Mouse (Mus musculus) kidney, postnatal 25 days (tissue): ENCODE measurements around the gene Ppcdc.
A peak's percentile ranks its signal among the peaks of the same experiment; 100 is the strongest.
"Not testable (repeated sequence)": the region's sequence is repeated elsewhere in the genome, so short reads cannot be mapped to it uniquely, and the experiment has no call there.

Experiments
- DNase-seq, 2 experiments: peaks; one replicate each; pipeline ENCODE4 v3.0.0; 2021; ENCODE audit warnings: mixed read lengths in 2 of 2

The Ppcdc gene

DNA sequence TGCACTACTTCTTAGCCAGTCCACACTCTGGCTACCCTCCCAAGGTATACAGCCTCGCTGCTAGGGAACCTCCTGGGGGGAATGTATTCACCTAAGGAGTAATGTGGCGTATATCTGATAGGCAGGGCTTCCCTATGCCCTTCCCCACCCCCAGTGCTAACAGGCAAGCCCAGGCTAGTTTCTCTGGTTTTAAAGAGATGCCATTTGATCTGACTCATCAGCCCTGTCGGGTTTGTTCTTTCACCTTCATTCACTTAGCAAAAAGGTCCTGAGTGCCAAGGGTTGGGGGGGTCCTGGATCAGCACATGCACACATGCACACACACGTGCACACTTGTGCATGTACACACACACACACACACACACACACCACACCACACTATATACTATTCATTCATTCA, 12.0 kb downstream of the Ppcdc start:
- no peak for DNase-seq

DNA sequence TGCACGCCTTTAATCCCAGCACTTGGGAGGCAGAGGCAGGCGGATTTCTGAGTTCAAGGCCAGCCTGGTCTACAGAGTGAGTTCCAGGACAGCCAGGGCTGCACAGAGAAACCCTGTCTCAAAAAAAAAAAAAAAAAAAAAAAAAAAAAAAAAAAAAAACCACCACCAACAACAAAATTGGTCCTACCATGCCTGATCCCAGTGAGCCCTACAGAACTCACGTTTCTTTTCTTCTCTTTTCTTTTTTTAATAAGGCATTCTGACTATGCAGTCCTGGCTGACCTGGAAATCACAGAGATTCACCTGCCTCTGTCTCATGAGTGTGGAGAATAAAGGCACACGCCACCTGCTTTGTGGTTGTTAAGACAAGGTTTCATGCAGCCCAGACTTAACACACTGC, 12.8 kb downstream of the Ppcdc start:
- DNase-seq, result not testable (repeated sequence)

GRCm38 (mm10) chr9:57425116-57425515, 14.8 kb downstream of the Ppcdc start:
- peak; percentile 22 to 67 for DNase-seq

- DNase-seq, result no peak
These were observed 15.9 kb downstream of the Ppcdc start for GRCm38 (mm10) chr9:57424066-57424465.

DNA sequence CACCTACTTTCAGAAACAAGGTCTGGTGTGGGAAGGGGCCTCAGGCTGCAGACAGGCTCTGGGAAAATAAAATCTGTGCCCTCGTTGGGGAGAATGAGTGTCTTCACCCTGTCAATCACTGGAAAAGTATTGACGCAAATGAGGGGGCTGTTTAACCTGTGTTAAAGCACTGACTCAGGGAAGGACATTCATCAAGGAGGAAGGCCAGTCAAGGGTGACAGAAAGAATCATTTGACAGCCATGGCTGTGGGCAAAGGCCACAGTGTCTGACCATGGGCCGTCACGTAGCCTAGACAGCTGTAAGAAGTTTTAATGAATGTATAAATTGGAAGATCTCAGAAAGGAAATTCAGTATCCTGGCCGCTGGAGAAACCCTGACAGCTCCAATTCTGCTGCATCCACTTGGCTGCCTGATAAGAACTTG, 18.2 kb downstream of the Ppcdc start:
- no peak for DNase-seq

DNA sequence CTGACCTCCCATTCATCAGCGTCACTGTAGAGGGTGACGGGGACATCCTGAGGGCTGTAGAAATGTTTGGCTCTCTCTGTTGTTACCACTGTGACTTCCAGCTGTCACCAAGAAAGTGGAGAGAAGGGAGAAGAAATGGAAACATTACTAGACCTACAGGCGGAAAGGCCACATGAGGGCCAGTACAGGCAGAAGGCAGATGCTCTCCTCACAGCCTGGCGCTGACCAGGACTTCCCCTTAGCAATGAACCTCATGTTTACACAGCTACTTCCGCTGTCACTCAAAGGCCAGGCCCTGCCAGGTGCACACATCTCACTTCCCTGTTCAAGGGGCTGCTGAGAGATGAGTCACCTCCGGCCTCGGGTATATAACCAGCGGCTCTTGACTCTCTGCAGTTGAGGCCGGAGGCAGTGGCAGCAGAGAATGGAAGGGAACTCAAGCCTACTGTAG, 18.8 kb downstream of the Ppcdc start:
- peak; percentile 67 to 89 for DNase-seq

GRCm38 (mm10) chr9:57420321-57421120, 19.4 kb downstream of the Ppcdc start:
- peak; percentile 88 to 93 for DNase-seq

DNA sequence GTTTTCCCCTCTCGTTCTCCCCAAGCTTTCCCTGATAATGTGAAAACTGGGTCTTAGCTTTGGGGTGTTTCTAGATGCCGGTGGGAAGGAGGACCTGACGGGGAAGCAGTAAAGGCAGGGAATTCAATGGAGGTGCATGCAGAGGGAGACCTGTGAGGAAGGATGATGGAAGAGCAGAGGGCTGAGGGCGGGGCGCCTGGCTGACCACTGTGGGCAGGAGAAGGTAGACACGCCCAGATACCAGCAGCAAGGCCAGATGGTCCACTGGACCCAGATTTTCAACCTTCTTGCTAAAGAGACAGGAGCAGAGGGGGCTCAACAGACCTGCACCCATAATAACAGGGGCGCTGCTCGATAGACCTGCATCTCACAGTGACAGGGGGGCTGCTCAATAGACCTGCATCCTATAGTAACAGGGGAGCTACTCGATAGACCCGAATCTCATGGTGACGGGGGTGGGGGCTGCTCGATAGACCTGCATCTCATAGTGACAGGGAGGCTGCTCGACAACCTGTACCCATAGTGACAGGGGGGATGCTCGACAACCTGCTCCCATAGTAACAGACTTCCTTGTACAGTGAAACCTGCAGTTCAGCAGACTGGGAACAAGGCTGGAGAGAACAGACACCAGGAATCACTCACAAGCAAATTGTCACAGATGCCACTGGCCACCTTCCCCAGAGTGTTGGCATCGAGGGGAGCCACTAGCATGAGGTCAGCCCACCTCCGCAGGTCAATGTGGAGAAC, 20.2 kb downstream of the Ppcdc start:
- DNase-seq, result no peak

- DNase-seq, result no peak
These were observed 22.6 kb downstream of the Ppcdc start for GRCm38 (mm10) chr9:57417341-57417740.

- no peak for DNase-seq
These were observed 32.6 kb downstream of the Ppcdc start for GRCm38 (mm10) chr9:57407120-57407905.

GRCm38 (mm10) chr9:57406395-57406794, 33.5 kb downstream of the Ppcdc start:
- DNase-seq, result no peak

DNA sequence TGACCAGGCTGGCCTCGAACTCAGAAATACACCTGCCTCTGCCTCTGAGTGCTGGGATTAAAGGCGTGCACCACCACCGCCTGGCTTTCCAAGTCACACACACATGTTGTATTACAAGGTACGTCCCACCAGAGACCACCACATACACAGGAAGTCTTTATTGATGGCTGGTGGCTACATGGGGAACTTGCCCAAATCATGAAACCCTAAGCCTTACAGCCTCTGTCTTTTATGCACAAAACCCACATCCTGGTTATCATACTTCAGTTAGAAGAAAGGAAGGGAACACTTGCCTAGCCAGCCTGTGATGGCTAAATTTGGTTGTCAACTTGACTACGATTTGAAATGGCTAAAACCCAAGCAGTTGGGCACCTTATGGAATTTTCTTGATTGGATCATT, 35.9 kb downstream of the Ppcdc start:
- DNase-seq, result no peak

DNA sequence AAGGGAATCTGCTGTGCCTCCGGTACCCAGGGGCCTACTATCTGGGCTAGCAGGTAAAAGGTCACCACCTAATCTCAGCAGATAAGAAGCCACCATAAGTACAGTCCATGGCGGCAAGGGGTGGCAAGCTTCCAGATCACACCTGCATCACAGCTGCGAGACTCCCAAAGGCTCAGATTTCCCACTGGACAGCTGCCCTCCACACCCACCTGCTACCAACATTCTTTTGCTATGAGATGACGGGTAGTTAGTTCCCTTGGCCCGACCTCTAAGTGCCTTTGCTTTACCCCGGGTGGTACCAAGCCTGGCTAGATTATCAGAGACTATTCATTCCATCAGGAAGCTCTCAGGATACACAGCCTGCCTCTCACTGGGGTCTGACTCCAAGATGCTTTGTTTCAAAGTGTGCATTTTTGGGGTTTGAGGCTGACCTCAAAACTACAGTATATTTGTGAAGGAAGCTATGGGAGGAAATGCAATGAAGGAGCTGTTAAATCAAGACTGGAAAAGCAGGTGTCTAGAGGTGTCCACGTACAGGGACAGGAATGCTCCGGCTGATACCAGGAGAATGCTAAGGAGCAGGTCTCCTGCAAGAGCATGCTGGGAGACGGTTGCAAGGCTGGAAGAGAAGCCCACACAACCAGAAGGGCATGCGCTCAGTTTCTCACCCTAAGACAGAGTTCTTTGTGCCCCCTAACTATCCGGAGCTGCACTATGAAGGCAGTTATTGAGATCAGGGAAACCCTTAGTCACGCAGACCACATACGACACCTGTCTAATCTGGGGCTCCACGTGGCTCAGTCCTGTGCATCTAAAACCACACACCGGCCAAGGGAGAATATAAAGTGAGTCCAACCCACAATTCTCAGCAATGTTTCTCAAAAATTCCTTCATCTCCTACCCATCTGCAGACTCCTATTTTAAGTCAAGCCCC, 37.3 kb downstream of the Ppcdc start:
- no peak for DNase-seq

GRCm38 (mm10) chr9:57398773-57399172, 41.2 kb downstream of the Ppcdc start:
- DNase-seq, result no peak

DNA sequence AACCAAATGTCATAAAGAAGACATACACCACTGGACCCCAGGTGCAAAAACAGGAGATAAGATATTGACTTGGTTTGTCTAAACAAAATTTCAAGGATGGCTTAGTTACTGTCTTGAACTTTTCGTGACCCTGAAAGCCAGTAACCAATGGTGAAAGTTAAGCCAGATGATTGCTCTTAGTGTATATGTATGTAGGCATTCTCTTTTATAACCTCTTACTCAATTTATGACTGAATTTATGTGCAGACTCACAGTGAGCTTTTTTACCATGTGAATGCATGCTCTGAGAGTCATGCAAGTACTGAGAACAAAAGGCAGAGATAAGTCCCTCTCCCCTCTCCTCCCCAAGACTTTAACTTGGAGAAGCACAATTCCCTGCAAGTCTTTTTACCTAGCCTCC, 47.0 kb downstream of the Ppcdc start:
- no peak for DNase-seq

GRCm38 (mm10) chr9:57390869-57391268, 49.1 kb downstream of the Ppcdc start:
- no peak for DNase-seq

GRCm38 (mm10) chr9:57389131-57389530, 50.8 kb downstream of the Ppcdc start:
- no peak for DNase-seq

GRCm38 (mm10) chr9:57386926-57387325, 53.0 kb downstream of the Ppcdc start:
- DNase-seq, result no peak

- no peak for DNase-seq
These were observed 55.3 kb downstream of the Ppcdc start for GRCm38 (mm10) chr9:57384621-57385020.

- DNase-seq, result no peak
These were observed 78.9 kb downstream of the Ppcdc start for GRCm38 (mm10) chr9:57360999-57361398.

- no peak for DNase-seq
These were observed 85.3 kb downstream of the Ppcdc start for GRCm38 (mm10) chr9:57354377-57355183.
